Mouse (Mus musculus): ENCODE data around the gene Ppm1h. TPM values are rescaled to one million over a fixed set of nuclear protein-coding genes. Genes with fewer than 3 reads are reported as not detected.

Ppm1h gene
- polyA plus RNA-seq, 1 experiment from 2014 or later = 5.1 TPM

- WGBS = 25% methylated on average over 9 of the region's 9 CpGs
- DNase-seq (ENCODE audit: low spot score) (peak; percentile 78), ATAC-seq (ENCODE audit: low read depth) (no peak)
- Histone ChIP-seq H3K9ac (ENCODE audit: low read depth, low read length) (peak overlapping the region; percentile 10; the same call in 1 of the 2 replicates), H3K9me3 (ENCODE audit: control insufficient read depth, low read length) (no peaks in the 10 kb centered on the region), H3K36me3 (ENCODE audit: control insufficient read depth, insufficient read depth, low read length) (0 out of 2 replicates have a peak, but pooled peaks cover 16% of the 10 kb centered on the region), H3K27ac (replicated peaks; ENCODE audit: low read depth, low read length) (peak overlapping the region; percentile 99; the same call in 1 of the 2 replicates), H3K27me3 (replicated peaks; ENCODE audit: control insufficient read depth, insufficient read depth, low read length) (no peaks in the 10 kb centered on the region), H3K4me1 (ENCODE audit: control insufficient read depth, insufficient read depth, low read length) (peaks cover 18% of the 10 kb centered on the region), H3K4me3 (ENCODE audit: low read depth, low read length) (no peak overlapping the region), H3K4me2 (ENCODE audit: low read depth, low read length) (peak overlapping the region; percentile 61)
Measured at GRCm38 (mm10) chr10:122987671-122988128, 309.1 kb downstream of the Ppm1h start.

- no peak for ATAC-seq (ENCODE audit: low read depth)
- Histone ChIP-seq H3K27ac (replicated peaks; ENCODE audit: low read depth, low read length) (no peak overlapping the region; the same call in 1 of the 2 replicates), H3K9ac (ENCODE audit: low read depth, low read length) (peak overlapping the region; percentile 7; the same call in 1 of the 2 replicates), H3K9me3 (ENCODE audit: control insufficient read depth, low read length) (no peaks in the 10 kb centered on the region), H3K4me3 (ENCODE audit: low read depth, low read length) (no peak overlapping the region), H3K36me3 (ENCODE audit: control insufficient read depth, insufficient read depth, low read length) (peaks cover 18% of the 10 kb centered on the region; the same call in 1 of the 2 replicates), H3K27me3 (replicated peaks; ENCODE audit: control insufficient read depth, insufficient read depth, low read length) (no peaks in the 10 kb centered on the region), H3K4me2 (ENCODE audit: low read depth, low read length) (peak overlapping the region; percentile 61; the same call in 1 of the 2 replicates), H3K4me1 (ENCODE audit: control insufficient read depth, insufficient read depth, low read length) (peaks cover 12% of the 10 kb centered on the region)
- DNase-seq (ENCODE audit: low spot score) = no peak
- 70% methylated on average over 7 of the region's 7 CpGs for WGBS
Measured at GRCm38 (mm10) chr10:122988372-122988771, 309.8 kb downstream of the Ppm1h start.

DNA sequence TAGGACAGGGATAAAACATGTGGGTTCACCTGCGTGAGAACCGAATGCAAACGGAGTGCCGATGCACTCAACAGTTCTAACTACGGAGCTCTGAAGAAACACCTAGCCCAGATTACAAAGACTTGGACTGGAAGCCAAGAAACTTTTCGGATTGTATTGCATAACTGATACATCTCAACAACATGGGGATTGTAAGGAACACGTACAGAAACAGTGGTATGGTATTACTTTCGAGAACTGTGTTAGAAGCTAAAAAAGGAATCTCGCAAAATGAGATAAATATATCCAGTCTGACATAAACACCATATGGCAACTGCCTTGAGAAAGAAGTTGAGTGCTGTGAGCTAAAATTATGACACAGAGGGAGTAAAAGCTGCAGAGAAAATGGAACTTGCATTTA, 311.4 kb downstream of the Ppm1h start:
- no peak overlapping the region for H3K4me2 ChIP-seq (ENCODE audit: low read depth, low read length)
- no peaks in the 10 kb centered on the region for H3K9me3 ChIP-seq (ENCODE audit: control insufficient read depth, low read length)
- peaks cover 12% of the 10 kb centered on the region for H3K4me1 ChIP-seq (ENCODE audit: control insufficient read depth, insufficient read depth, low read length)
- no peak overlapping the region for H3K27ac ChIP-seq (replicated peaks; ENCODE audit: low read depth, low read length)
- no peak overlapping the region for H3K4me3 ChIP-seq (ENCODE audit: low read depth, low read length)
- DNase-seq (ENCODE audit: low spot score) (no peak), ATAC-seq (ENCODE audit: low read depth) (no peak)
- WGBS = 83% methylated on average over 9 of the region's 9 CpGs
- no peak overlapping the region for H3K9ac ChIP-seq (ENCODE audit: low read depth, low read length)
- H3K36me3 ChIP-seq (ENCODE audit: control insufficient read depth, insufficient read depth, low read length) = peaks cover 29% of the 10 kb centered on the region
- H3K27me3 ChIP-seq (replicated peaks; ENCODE audit: control insufficient read depth, insufficient read depth, low read length) = no peaks in the 10 kb centered on the region

DNA sequence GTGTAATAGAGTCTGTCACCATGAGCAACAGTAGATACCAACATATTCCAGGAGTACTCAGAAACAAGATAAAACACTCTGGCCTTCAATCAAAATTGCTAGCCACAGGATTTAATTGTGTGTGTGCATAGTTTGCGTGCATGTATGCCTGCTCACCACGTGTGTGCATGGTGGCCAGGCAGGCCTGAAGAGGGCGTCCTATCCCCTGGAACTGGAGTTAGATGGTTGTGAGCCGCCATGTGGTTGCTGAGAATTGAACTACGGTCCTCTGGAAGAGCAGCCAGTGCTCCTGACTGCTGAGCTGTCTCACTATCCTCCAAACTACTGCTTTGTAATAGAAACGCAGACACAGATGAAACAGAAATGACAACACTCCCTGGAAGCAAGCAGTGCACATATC, 312.0 kb downstream of the Ppm1h start:
- Histone ChIP-seq H3K9me3 (ENCODE audit: control insufficient read depth, low read length) (no peaks in the 10 kb centered on the region), H3K27ac (replicated peaks; ENCODE audit: low read depth, low read length) (peak overlapping the region; percentile 50; the same call in 1 of the 2 replicates), H3K36me3 (ENCODE audit: control insufficient read depth, insufficient read depth, low read length) (peaks cover 36% of the 10 kb centered on the region), H3K4me3 (ENCODE audit: low read depth, low read length) (no peak overlapping the region), H3K9ac (ENCODE audit: low read depth, low read length) (no peak overlapping the region), H3K27me3 (replicated peaks; ENCODE audit: control insufficient read depth, insufficient read depth, low read length) (no peaks in the 10 kb centered on the region), H3K4me1 (ENCODE audit: control insufficient read depth, insufficient read depth, low read length) (peaks cover 12% of the 10 kb centered on the region), H3K4me2 (ENCODE audit: low read depth, low read length) (no peak overlapping the region)
- 91% methylated on average over 6 of the region's 6 CpGs for WGBS
- ATAC-seq (ENCODE audit: low read depth) = no peak
- no peak for DNase-seq (ENCODE audit: low spot score)

DNA sequence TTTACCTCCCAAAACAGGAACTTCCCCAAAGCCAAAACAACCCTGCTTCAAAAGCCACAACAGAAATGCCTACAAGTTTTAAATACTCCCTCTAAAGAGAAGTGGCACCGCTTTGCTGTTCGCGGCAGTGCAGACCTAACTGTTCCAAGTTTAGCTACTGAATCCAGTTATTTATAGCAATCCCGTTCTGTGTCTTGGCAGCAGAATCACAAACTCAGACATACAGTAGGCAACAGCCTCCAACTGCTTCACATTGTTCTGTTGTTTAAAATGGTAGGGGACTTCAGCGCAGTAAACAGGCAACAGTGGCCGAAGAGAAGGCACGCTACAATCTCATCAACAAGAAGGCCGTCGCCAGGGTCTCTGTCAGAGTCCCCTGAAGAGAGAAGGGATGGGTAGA, 312.5 kb downstream of the Ppm1h start:
- ATAC-seq (ENCODE audit: low read depth) (no peak), DNase-seq (ENCODE audit: low spot score) (peak; percentile 68)
- H3K4me1 ChIP-seq (ENCODE audit: control insufficient read depth, insufficient read depth, low read length) = peaks cover 12% of the 10 kb centered on the region
- peak overlapping the region; percentile 62; the same call in 1 of the 2 replicates for H3K27ac ChIP-seq (replicated peaks; ENCODE audit: low read depth, low read length)
- no peaks in the 10 kb centered on the region for H3K9me3 ChIP-seq (ENCODE audit: control insufficient read depth, low read length)
- no peak overlapping the region for H3K4me3 ChIP-seq (ENCODE audit: low read depth, low read length)
- H3K36me3 ChIP-seq (ENCODE audit: control insufficient read depth, insufficient read depth, low read length) = peaks cover 40% of the 10 kb centered on the region
- H3K4me2 ChIP-seq (ENCODE audit: low read depth, low read length) = no peak overlapping the region
- H3K27me3 ChIP-seq (replicated peaks; ENCODE audit: control insufficient read depth, insufficient read depth, low read length) = no peaks in the 10 kb centered on the region
- H3K9ac ChIP-seq (ENCODE audit: low read depth, low read length) = no peak overlapping the region
- WGBS = 80% methylated on average over 9 of the region's 9 CpGs

- H3K27ac ChIP-seq (replicated peaks; ENCODE audit: low read depth, low read length) = peak overlapping the region; percentile 62; the same call in 1 of the 2 replicates
- no peak overlapping the region for H3K4me3 ChIP-seq (ENCODE audit: low read depth, low read length)
- H3K9me3 ChIP-seq (ENCODE audit: control insufficient read depth, low read length) = no peaks in the 10 kb centered on the region
- H3K36me3 ChIP-seq (ENCODE audit: control insufficient read depth, insufficient read depth, low read length) = peaks cover 46% of the 10 kb centered on the region
- WGBS = 88% methylated on average over 9 of the region's 9 CpGs
- H3K9ac ChIP-seq (ENCODE audit: low read depth, low read length) = no peak overlapping the region
- H3K4me2 ChIP-seq (ENCODE audit: low read depth, low read length) = no peak overlapping the region
- DNase-seq (ENCODE audit: low spot score) (no peak), ATAC-seq (ENCODE audit: low read depth) (no peak)
- peaks cover 11% of the 10 kb centered on the region for H3K4me1 ChIP-seq (ENCODE audit: control insufficient read depth, insufficient read depth, low read length)
- no peaks in the 10 kb centered on the region for H3K27me3 ChIP-seq (replicated peaks; ENCODE audit: control insufficient read depth, insufficient read depth, low read length)
Measured at GRCm38 (mm10) chr10:122991648-122992047, 313.1 kb downstream of the Ppm1h start.

- no peak overlapping the region for H3K4me2 ChIP-seq (ENCODE audit: low read depth, low read length)
- H3K36me3 ChIP-seq (ENCODE audit: control insufficient read depth, insufficient read depth, low read length) = peaks cover 75% of the 10 kb centered on the region
- no peaks in the 10 kb centered on the region for H3K27me3 ChIP-seq (replicated peaks; ENCODE audit: control insufficient read depth, insufficient read depth, low read length)
- no peaks in the 10 kb centered on the region for H3K4me1 ChIP-seq (ENCODE audit: control insufficient read depth, insufficient read depth, low read length)
- H3K4me3 ChIP-seq (ENCODE audit: low read depth, low read length) = no peak overlapping the region
- no peaks in the 10 kb centered on the region for H3K9me3 ChIP-seq (ENCODE audit: control insufficient read depth, low read length)
- no peak for DNase-seq (ENCODE audit: low spot score)
- no peak; the same call in 1 of the 2 replicates for ATAC-seq (ENCODE audit: low read depth)
- no peak overlapping the region for H3K9ac ChIP-seq (ENCODE audit: low read depth, low read length)
- no peak overlapping the region; the same call in 1 of the 2 replicates for H3K27ac ChIP-seq (replicated peaks; ENCODE audit: low read depth, low read length)
- 65% methylated on average over 17 of the region's 17 CpGs for WGBS
Measured at GRCm38 (mm10) chr10:122994402-122995107, 316.0 kb downstream of the Ppm1h start.

All from embryonic facial prominence, embryonic 14.5 days (tissue).